Mouse (Mus musculus) thymus, adult 2 months (tissue): ENCODE results near the gene Ptrh1. TPM values are rescaled to one million over a fixed set of nuclear protein-coding genes. Genes with fewer than 3 reads are reported as not detected.

ENCODE experiments used
- DNase-seq: peaks from one replicate; pipeline ENCODE4 v3.0.0; 2021
- H3K27ac ChIP-seq: fragments of 200-500 bp; 2 replicates; pipeline ENCODE4 v1.5.1; 2012; ENCODE audit warnings: low read length, control low read depth; ENCODE audit not compliant: control insufficient read depth, insufficient read depth
- H3K27me3 ChIP-seq: fragments of 200-500 bp; 2 replicates; pipeline ENCODE4 v1.6.1; 2012; ENCODE audit warnings: mild to moderate bottlenecking, low read length, moderate library complexity, mixed read lengths; ENCODE audit not compliant: control insufficient read depth, insufficient read depth
- H3K36me3 ChIP-seq: fragments of 200-500 bp; 2 replicates; pipeline ENCODE4 v1.6.1; 2012; ENCODE audit warnings: mild to moderate bottlenecking, low read length, moderate library complexity; ENCODE audit not compliant: control insufficient read depth, insufficient read depth
- H3K4me1 ChIP-seq: fragments of 200-500 bp; replicated peaks from 2 replicates; pipeline ENCODE4 v1.6.1; 2012; ENCODE audit warnings: low read length; ENCODE audit not compliant: control insufficient read depth, insufficient read depth
- H3K4me3 ChIP-seq: fragments of 200-500 bp; 2 replicates; pipeline ENCODE4 v1.5.1; 2012; ENCODE audit warnings: mild to moderate bottlenecking, low read length, control low read depth, moderate library complexity; ENCODE audit not compliant: control insufficient read depth, insufficient read depth
- CTCF ChIP-seq: fragments of 200-500 bp; IDR thresholded peaks from 2 replicates; pipeline ENCODE4 v1.5.1; 2012; ENCODE audit warnings: mild to moderate bottlenecking, control low read depth, low read length, moderate library complexity, borderline replicate concordance; ENCODE audit not compliant: control insufficient read depth, poor library complexity, insufficient read depth; ENCODE audit errors: extremely low read depth
- POLR2A ChIP-seq: fragments of 200-500 bp; IDR thresholded peaks from 2 replicates; pipeline ENCODE4 v1.6.1; 2012; ENCODE audit warnings: mild to moderate bottlenecking, low read length, control low read depth, moderate library complexity; ENCODE audit not compliant: control insufficient read depth, poor library complexity, insufficient read depth; ENCODE audit errors: extremely low read depth
- WGBS: fragments of 180-500 bp; shearing (Covaris S2); methylation state at CpG from one replicate; pipeline ENCODE4 v1.1.7; 2018; 5-methylcytosine and 5-hydroxymethylcytosine counted together
- polyA plus RNA-seq: library from polyadenylated mRNA; depleted of rRNA; stranded (reverse); fragments of >200 nt; gene quantifications from 2 replicates; pipeline ENCODE4 v1.2.3, GENCODE M21; 2012

The Ptrh1 gene
- polyA plus RNA-seq, 1 experiment = 43.4 TPM

- Histone ChIP-seq H3K36me3 (no peaks in the 10 kb centered on the region), H3K4me1 (peaks cover 37% of the 10 kb centered on the region), H3K4me3 (no peak within 1 kb of the TSS), H3K27me3 (no peaks in the 10 kb centered on the region), H3K27ac (no peak within 1 kb of the TSS; the same call in 1 of the 2 replicates)
- no peak for DNase-seq
- WGBS = 83% methylated on average over 4 of the region's 4 CpGs
- TF ChIP-seq POLR2A (no peak), CTCF (no peak)
These were observed 8.6 kb downstream of the Ptrh1 start, which contains the start of gene Cfap157 for GRCm38 (mm10) chr2:32784048-32784681. TSS of gene Cfap157 (minus strand) at chr2:32784428.

DNA sequence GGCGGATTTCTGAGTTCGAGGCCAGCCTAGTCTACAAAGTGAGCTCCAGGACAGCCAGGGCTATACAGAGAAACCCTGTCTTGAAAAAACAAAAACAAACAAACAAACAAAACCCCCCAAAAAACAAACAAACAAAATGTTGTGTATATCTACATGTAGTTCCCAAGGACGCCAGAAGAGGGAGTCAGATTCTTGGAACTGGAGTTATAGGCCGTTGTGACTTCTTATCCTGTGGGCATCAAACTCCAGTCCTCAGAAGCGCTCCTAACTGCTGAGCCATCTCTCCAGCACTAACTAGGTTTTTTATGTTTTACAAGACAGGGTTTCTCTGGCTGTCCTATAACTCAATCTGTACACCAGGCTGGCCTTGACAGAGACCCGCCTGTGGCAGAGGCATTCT lies 11.6 kb downstream of the Ptrh1 start:
- Histone ChIP-seq H3K27me3 (no peaks in the 10 kb centered on the region), H3K36me3 (no peaks in the 10 kb centered on the region), H3K4me3 (no peak overlapping the region), H3K27ac (no peak overlapping the region), H3K4me1 (peaks cover 16% of the 10 kb centered on the region)
- no peak for TF ChIP-seq CTCF
- no peak for TF ChIP-seq POLR2A
- DNase-seq = no peak
- WGBS = 67% methylated on average over 6 of the region's 6 CpGs

DNA sequence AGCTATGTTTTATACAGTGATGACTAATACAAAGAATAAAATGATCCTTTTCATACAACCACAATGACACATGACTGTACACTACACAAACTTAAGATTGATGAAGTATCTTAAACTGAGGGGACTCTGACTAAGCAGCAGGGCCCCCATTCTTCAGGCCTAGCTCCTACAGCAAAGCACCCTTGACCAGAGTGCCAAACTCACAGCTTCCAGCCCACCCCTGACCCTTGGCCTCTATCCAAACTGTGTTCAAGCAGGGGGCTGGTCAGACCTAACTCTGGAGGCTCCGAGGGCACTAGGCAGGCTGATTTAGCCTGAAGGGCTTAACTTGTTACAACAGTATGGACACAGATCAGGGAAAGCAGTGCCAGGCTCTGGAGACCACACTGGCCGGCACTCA lies 13.0 kb downstream of the Ptrh1 start:
- WGBS = 96% methylated on average over 2 of the region's 2 CpGs
- H3K27me3 ChIP-seq = no peaks in the 10 kb centered on the region
- peaks cover 7% of the 10 kb centered on the region for H3K4me1 ChIP-seq
- no peak overlapping the region for H3K27ac ChIP-seq
- no peak for DNase-seq
- no peak overlapping the region for H3K4me3 ChIP-seq
- TF ChIP-seq CTCF = no peak
- TF ChIP-seq POLR2A = no peak
- no peaks in the 10 kb centered on the region for H3K36me3 ChIP-seq

DNA sequence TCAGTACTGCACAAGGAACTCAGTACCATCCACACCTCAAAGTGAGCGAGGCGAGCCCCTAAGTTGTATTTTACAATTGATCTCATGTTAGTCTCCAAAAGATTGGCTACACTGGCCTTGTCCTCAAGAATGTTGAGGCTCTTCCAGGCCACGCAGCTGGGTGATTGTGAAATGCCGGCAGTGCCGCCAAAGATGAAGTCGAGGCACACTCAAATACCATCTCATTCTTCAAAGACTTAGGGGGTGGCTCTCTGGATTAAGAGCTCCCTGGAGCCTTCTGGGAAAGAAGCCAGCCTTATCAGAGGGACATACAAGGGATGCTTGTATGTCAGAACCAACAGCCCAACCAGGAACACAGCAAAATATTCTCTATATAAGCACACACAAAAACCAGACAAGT lies 15.7 kb downstream of the Ptrh1 start:
- H3K36me3 ChIP-seq = no peaks in the 10 kb centered on the region
- H3K4me1 ChIP-seq = peaks cover 3% of the 10 kb centered on the region
- 90% methylated on average over 6 of the region's 6 CpGs for WGBS
- TF ChIP-seq CTCF (no peak), POLR2A (no peak)
- no peak overlapping the region for H3K27ac ChIP-seq
- H3K4me3 ChIP-seq = no peak overlapping the region
- H3K27me3 ChIP-seq = no peaks in the 10 kb centered on the region
- DNase-seq = no peak

DNA sequence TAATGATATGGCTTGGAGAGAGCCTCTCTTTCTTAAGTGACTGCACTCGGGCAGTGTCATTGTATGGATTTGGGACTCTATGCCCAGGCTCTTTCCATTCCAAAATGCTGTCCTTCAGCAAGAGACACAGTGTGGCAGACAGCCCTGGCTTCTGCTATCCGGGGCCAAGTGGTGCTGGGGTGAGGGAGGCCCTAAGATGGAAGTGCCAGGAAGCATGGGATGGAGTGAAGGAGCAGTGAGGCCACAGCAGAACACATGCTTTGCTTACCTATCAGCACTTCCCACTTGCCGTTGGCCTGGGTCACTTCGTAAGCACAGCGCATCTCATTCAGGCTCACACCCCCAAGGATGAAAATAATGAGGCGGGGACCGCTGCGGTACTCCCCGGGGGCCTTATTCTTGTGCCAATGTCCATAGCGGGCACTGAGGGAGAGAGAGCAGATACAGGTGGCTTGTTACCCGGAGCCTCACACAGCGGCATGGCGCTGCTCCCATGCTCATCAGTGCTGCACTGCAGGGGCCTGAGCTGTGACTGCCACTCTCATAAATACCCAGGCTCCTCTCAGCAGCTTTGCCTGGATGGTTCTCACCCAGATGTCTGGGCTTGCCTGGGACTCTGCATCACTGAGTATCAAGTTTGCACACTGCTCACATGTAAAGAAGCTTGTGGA lies 20.3 kb downstream of the Ptrh1 start:
- H3K36me3 ChIP-seq = no peaks in the 10 kb centered on the region

GRCm38 (mm10) chr2:32798251-32798962 lies 22.8 kb downstream of the Ptrh1 start:
- H3K27ac ChIP-seq = no peak overlapping the region
- no peak for TF ChIP-seq CTCF
- no peak for TF ChIP-seq POLR2A
- 71% methylated on average over 10 of the region's 10 CpGs for WGBS
- H3K4me3 ChIP-seq = no peak overlapping the region
- no peak for DNase-seq
- no peaks in the 10 kb centered on the region for H3K36me3 ChIP-seq
- H3K4me1 ChIP-seq = no peaks in the 10 kb centered on the region
- no peaks in the 10 kb centered on the region for H3K27me3 ChIP-seq

More for the DNA sequence above, 20.3 kb downstream of the Ptrh1 start:
- Histone ChIP-seq H3K27ac (no peak overlapping the region), H3K27me3 (no peaks in the 10 kb centered on the region), H3K4me1 (no peaks in the 10 kb centered on the region), H3K4me3 (no peak overlapping the region)
- TF ChIP-seq CTCF (no peak), POLR2A (no peak)
- DNase-seq = no peak
- WGBS = 97% methylated on average over 13 of the region's 13 CpGs
